Mouse (Mus musculus): ENCODE results near the gene Pcyt1a. TPM values are rescaled to one million over a fixed set of nuclear protein-coding genes. Genes with fewer than 3 reads are reported as not detected.
A peak's percentile ranks its signal among the peaks of the same experiment; 100 is the strongest.

Pcyt1a gene
- polyA plus RNA-seq, 1 experiment = 115 TPM

DNA sequence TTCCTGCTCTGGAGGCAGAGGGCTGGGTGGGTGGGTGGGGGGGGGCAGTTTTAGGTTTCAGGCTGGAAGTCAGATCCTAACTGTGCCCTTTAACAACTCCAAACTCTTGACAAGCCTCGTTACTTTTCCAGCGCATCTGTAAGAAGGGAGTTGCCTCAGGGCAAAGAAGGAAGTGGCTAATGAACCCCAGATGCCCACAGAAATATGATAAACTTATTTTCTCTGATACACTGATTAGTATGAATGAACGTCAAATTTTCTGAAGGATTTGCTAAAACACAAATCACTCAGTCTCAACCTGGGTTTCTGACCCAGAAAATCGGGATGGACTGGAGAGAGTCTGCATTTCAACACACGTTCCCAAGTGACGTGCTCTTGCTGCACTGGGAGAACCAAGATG, 24.1 kb upstream of the Pcyt1a start:
- no peaks in the 10 kb centered on the region for H3K36me3 ChIP-seq (ENCODE audit: control insufficient read depth, insufficient read depth, low read length)
- H3K27me3 ChIP-seq (ENCODE audit: control insufficient read depth, insufficient read depth, low read length) = no peaks in the 10 kb centered on the region
- H3K4me3 ChIP-seq (ENCODE audit: low read depth, low read length) = no peak overlapping the region
- TF ChIP-seq CTCF (IDR thresholded peaks at IDR 0.05; ENCODE audit: extremely low read depth, insufficient read length, insufficient replicate concordance, low read depth, low read length) = no peak
- TF ChIP-seq POLR2A (IDR thresholded peaks at IDR 0.05; ENCODE audit: low read depth, low read length) = no peak
- no peaks in the 10 kb centered on the region for H3K4me1 ChIP-seq (ENCODE audit: control insufficient read depth, insufficient read depth, insufficient read length, low read length)
- no peak overlapping the region for H3K27ac ChIP-seq (ENCODE audit: insufficient read depth, low read depth, low read length)
- 79% methylated on average over 6 of the region's 6 CpGs for WGBS

DNA sequence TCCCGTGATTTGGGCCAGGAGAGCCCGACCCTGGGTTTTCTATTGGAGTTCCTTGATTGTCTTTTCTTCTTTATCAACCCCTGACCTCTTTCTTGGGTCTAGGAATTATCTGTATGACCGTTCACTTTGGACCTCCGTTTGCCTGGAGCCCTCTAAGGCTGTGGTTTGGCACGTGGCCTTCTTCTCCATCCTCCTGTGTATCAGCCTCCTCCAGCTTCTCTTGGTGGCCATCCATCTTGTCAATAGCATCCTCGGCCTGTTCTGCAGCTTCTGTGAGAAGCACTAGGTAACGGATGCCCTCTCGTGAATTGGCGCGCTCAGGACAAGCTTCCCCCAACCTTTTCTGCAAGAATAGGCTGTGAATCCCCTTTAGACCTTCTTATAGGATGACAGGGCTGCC, 23.0 kb upstream of the Pcyt1a start:
- Histone ChIP-seq H3K36me3 (ENCODE audit: control insufficient read depth, insufficient read depth, low read length) (no peaks in the 10 kb centered on the region), H3K27ac (ENCODE audit: insufficient read depth, low read depth, low read length) (no peak overlapping the region), H3K4me3 (ENCODE audit: low read depth, low read length) (no peak overlapping the region), H3K4me1 (ENCODE audit: control insufficient read depth, insufficient read depth, insufficient read length, low read length) (no peaks in the 10 kb centered on the region), H3K27me3 (ENCODE audit: control insufficient read depth, insufficient read depth, low read length) (no peaks in the 10 kb centered on the region)
- 75% methylated on average over 10 of the region's 10 CpGs for WGBS
- TF ChIP-seq POLR2A (IDR thresholded peaks at IDR 0.05; ENCODE audit: low read depth, low read length) (no peak), CTCF (IDR thresholded peaks at IDR 0.05; ENCODE audit: extremely low read depth, insufficient read length, insufficient replicate concordance, low read depth, low read length) (no peak)

DNA sequence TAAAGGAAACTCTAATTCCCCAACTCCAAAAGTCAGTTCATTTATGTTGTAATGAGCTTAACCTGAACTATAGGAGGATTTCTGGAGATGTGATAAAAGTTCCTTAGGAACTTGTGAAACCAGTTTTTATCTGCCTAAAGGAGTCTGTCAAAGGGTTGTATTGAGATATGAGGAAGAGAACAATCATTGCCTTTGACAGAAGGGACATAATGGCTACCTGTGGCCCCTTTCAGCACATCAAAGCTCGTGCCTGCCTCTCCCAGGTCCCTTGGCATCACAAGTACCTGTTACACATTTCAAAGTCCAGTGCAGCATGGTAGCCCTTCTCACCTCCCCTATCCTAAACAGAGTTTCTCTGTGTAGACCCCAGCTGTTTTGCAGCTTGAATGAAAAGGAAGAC, 13.3 kb upstream of the Pcyt1a start:
- no peaks in the 10 kb centered on the region; the same call in 1 of the 2 replicates for H3K4me1 ChIP-seq (ENCODE audit: control insufficient read depth, insufficient read depth, insufficient read length, low read length)
- no peak overlapping the region for H3K4me3 ChIP-seq (ENCODE audit: low read depth, low read length)
- no peak for TF ChIP-seq POLR2A (IDR thresholded peaks at IDR 0.05; ENCODE audit: low read depth, low read length)
- TF ChIP-seq CTCF (IDR thresholded peaks at IDR 0.05; ENCODE audit: extremely low read depth, insufficient read length, insufficient replicate concordance, low read depth, low read length) = no peak
- H3K27me3 ChIP-seq (ENCODE audit: control insufficient read depth, insufficient read depth, low read length) = no peaks in the 10 kb centered on the region
- no peaks in the 10 kb centered on the region for H3K36me3 ChIP-seq (ENCODE audit: control insufficient read depth, insufficient read depth, low read length)
- 23% methylated on average over 1 of the region's 1 CpGs for WGBS
- H3K27ac ChIP-seq (ENCODE audit: insufficient read depth, low read depth, low read length) = no peak overlapping the region

DNA sequence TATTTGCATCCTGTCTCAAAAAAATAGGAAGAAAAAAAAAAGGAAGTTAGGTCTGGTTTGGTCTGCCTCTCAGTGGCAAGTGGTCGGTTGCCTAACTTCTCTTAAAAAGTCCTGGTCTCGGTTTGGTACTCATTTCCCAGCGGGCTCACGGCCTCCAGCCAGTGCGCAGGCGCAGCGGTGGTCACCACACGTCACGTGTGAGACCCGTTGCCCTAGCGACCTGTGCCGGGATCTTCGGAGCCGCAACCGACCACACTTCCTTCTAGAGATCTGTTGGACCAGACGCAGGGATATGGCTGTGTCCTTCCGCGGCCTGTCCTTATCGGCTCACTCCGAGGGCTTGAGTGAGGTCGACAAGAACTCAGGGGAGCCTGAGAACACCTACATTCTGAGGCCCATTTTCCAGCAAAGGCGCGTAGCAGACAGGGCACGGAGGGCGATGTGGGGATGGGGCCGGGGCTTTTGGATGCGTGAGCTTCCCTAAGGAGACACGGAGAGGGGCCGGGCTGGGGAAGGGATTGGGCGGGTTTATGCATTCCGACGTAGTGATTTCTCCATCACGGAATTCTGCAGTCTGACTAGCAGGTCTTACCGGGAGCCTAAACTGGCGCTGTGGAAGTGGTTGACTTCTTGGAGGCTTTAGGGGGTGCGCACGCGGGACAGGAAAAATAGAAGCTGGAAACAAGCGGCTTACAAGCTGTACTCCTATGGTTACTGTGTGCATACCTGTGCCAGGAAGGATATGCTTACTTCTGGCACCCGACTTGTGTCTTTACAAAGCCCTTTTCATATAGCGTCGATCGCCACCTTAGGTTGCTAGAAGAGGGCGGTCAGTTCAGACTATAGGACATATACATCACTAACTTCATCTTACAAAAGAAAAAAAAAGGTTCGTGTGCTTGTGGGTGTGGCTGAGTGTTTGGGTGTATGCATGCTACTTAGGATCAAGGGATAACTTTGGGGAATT, 10.9 kb upstream of the Pcyt1a start, which contains the start of gene Tctex1d2:
Gene Tctex1d2 (plus strand): TSS at position 186 of the 967 bp plus-strand sequence.
- WGBS = 2% methylated on average over 45 of the region's 45 CpGs
- peak within 1 kb of the TSS; percentile 54 for H3K27ac ChIP-seq (ENCODE audit: insufficient read depth, low read depth, low read length)

DNA sequence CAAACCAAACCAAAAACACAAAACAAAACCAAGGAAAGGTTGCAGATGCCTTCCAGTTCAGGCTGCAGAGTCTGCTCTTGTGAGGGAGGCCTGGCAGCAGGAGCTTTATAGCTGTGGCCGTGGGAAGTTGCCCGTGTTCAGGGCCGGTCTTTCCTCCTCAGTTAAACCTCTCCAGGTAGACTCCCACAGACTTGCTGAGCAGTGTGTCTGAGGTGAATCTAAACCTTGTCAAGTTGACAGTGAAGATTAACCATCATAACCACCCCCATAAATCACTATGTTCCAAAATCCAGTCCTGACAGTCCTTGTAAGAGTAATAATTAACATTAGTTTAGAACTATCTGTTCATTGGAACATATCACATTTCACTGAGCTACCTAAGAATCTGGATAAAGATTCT, 3.2 kb upstream of the Pcyt1a start:
- H3K27ac ChIP-seq (ENCODE audit: insufficient read depth, low read depth, low read length) = no peak overlapping the region; the same call in 1 of the 2 replicates
- no peaks in the 10 kb centered on the region for H3K36me3 ChIP-seq (ENCODE audit: control insufficient read depth, insufficient read depth, low read length)
- 70% methylated on average over 3 of the region's 3 CpGs for WGBS
- no peak overlapping the region for H3K4me3 ChIP-seq (ENCODE audit: low read depth, low read length)
- H3K27me3 ChIP-seq (ENCODE audit: control insufficient read depth, insufficient read depth, low read length) = no peaks in the 10 kb centered on the region
- TF ChIP-seq CTCF (IDR thresholded peaks at IDR 0.05; ENCODE audit: extremely low read depth, insufficient read length, insufficient replicate concordance, low read depth, low read length) = no peak
- no peak for TF ChIP-seq POLR2A (IDR thresholded peaks at IDR 0.05; ENCODE audit: low read depth, low read length)
- H3K4me1 ChIP-seq (ENCODE audit: control insufficient read depth, insufficient read depth, insufficient read length, low read length) = no peaks in the 10 kb centered on the region; the same call in 1 of the 2 replicates

More for the DNA sequence above, 10.9 kb upstream of the Pcyt1a start, which contains the start of gene Tctex1d2:
- TF ChIP-seq POLR2A (IDR thresholded peaks at IDR 0.05; ENCODE audit: low read depth, low read length) (peak; percentile 39; the same call in 1 of the 2 replicates), CTCF (IDR thresholded peaks at IDR 0.05; ENCODE audit: extremely low read depth, insufficient read length, insufficient replicate concordance, low read depth, low read length) (no peak)
- peak within 1 kb of the TSS; percentile 88 for H3K4me3 ChIP-seq (ENCODE audit: low read depth, low read length)
- H3K36me3 ChIP-seq (ENCODE audit: control insufficient read depth, insufficient read depth, low read length) = no peaks in the 10 kb centered on the region
- H3K27me3 ChIP-seq (ENCODE audit: control insufficient read depth, insufficient read depth, low read length) = no peaks in the 10 kb centered on the region
- H3K4me1 ChIP-seq (ENCODE audit: control insufficient read depth, insufficient read depth, insufficient read length, low read length) = no peaks in the 10 kb centered on the region; the same call in 1 of the 2 replicates

DNA sequence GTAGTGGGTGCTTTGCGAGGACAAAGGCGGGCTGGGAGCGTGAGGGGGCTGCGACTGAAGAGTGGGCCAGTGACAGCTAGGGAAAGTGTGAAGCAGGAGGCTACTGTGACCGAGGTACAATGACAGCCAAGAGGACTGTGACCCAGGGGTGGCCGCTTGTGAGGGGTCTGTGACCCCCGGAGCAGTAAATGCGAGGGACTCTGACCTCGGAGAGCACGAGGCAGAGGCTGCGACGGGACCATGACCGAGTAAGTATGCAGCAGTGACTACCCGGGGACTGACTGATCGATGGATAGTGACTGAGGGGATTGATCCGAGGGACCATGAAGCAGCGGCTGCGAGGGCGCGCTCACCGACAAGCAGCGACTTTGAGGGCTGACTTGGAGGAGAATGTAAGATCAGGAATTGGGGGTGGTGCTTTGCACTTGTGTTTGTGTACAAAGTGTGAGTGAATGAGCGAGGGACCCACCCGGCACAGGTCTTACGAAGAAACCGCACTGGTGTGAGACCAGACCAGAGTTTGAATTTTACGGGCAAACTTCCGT, 398 bp downstream of the Pcyt1a start:
- TF ChIP-seq POLR2A (IDR thresholded peaks at IDR 0.05; ENCODE audit: low read depth, low read length) = no peak
- TF ChIP-seq CTCF (IDR thresholded peaks at IDR 0.05; ENCODE audit: extremely low read depth, insufficient read length, insufficient replicate concordance, low read depth, low read length) = no peak
- peaks cover 3% of the 10 kb centered on the region for H3K4me1 ChIP-seq (ENCODE audit: control insufficient read depth, insufficient read depth, insufficient read length, low read length)
- peak overlapping the region; percentile 89 for H3K4me3 ChIP-seq (ENCODE audit: low read depth, low read length)
- no peaks in the 10 kb centered on the region for H3K27me3 ChIP-seq (ENCODE audit: control insufficient read depth, insufficient read depth, low read length)
- under 1% methylated on average over 28 of the region's 28 CpGs for WGBS
- H3K36me3 ChIP-seq (ENCODE audit: control insufficient read depth, insufficient read depth, low read length) = 0 out of 2 replicates have a peak, but pooled peaks cover 2% of the 10 kb centered on the region
- peak overlapping the region; percentile 94 for H3K27ac ChIP-seq (ENCODE audit: insufficient read depth, low read depth, low read length)

DNA sequence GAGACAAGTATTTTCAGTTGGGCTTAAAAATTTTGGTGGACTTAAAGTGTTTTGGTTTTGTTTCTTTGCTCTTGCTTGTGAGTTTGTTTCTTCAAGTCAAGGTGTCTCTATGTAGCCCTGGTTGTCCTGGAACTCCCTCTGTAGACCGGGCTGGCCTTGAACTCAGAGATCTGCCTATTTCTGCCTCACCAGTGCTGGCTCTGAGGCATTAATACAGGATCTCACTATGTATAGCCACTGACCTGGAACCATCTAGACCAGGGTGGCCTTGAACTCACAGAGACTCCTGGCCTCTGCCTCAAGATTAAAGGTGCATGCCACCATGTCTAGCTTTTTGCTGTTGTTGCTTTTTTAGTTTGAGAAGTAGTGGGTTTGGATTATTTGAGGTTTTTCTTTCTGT, 1.2 kb downstream of the Pcyt1a start:
- 75% methylated on average over 1 of the region's 1 CpGs for WGBS
- Histone ChIP-seq H3K27me3 (ENCODE audit: control insufficient read depth, insufficient read depth, low read length) (no peaks in the 10 kb centered on the region), H3K4me3 (ENCODE audit: low read depth, low read length) (peak overlapping the region; percentile 35; the same call in 1 of the 2 replicates), H3K4me1 (ENCODE audit: control insufficient read depth, insufficient read depth, insufficient read length, low read length) (peaks cover 3% of the 10 kb centered on the region), H3K36me3 (ENCODE audit: control insufficient read depth, insufficient read depth, low read length) (0 out of 2 replicates have a peak, but pooled peaks cover 2% of the 10 kb centered on the region), H3K27ac (ENCODE audit: insufficient read depth, low read depth, low read length) (no peak overlapping the region)
- TF ChIP-seq POLR2A (IDR thresholded peaks at IDR 0.05; ENCODE audit: low read depth, low read length) (no peak), CTCF (IDR thresholded peaks at IDR 0.05; ENCODE audit: extremely low read depth, insufficient read length, insufficient replicate concordance, low read depth, low read length) (no peak)

Measured in small intestine, adult 2 months (tissue).